Mouse (Mus musculus) embryo, embryonic 10 days (tissue): ENCODE measurements around the gene Mymx.

ENCODE experiments used
- DNase-seq: peaks from one replicate; pipeline ENCODE4 v3.0.0-alpha.2; 2015; ENCODE audit warnings: low spot score

The Mymx gene

GRCm38 (mm10) chr17:45569999-45570398 is 31.9 kb downstream of the Mymx start:
- no peak for DNase-seq

GRCm38 (mm10) chr17:45568990-45569389 is 32.9 kb downstream of the Mymx start:
- no peak for DNase-seq

- DNase-seq, result peak; percentile 62
Observed at GRCm38 (mm10) chr17:45567162-45567601, 34.7 kb downstream of the Mymx start.

GRCm38 (mm10) chr17:45566360-45567161 is 35.3 kb downstream of the Mymx start:
- DNase-seq, result peak; percentile 40

- no peak for DNase-seq
Observed at GRCm38 (mm10) chr17:45566031-45566359, 35.9 kb downstream of the Mymx start.

- DNase-seq, result no peak
Observed at GRCm38 (mm10) chr17:45565103-45565502, 36.8 kb downstream of the Mymx start.

- no peak for DNase-seq
Observed at GRCm38 (mm10) chr17:45564531-45565084, 37.3 kb downstream of the Mymx start.

GRCm38 (mm10) chr17:45563655-45564530 is 38.0 kb downstream of the Mymx start, which contains the start of gene Slc35b2:
TSS of gene Slc35b2 (plus strand) at chr17:45563874.
- DNase-seq, result peak; percentile 93

GRCm38 (mm10) chr17:45563216-45563615 is 38.7 kb downstream of the Mymx start:
- no peak for DNase-seq

GRCm38 (mm10) chr17:45559732-45560525 is 42.0 kb downstream of the Mymx start:
- no peak for DNase-seq

- DNase-seq, result no peak
Observed at GRCm38 (mm10) chr17:45557998-45558862, 43.7 kb downstream of the Mymx start.

GRCm38 (mm10) chr17:45557246-45557824 is 44.6 kb downstream of the Mymx start:
- DNase-seq, result no peak

- DNase-seq, result no peak
Observed at GRCm38 (mm10) chr17:45556514-45557245, 45.2 kb downstream of the Mymx start.

- DNase-seq, result no peak
Observed at GRCm38 (mm10) chr17:45556107-45556489, 45.8 kb downstream of the Mymx start.

- peak; percentile 91 for DNase-seq
Observed at GRCm38 (mm10) chr17:45555452-45556106, 46.3 kb downstream of the Mymx start, which contains the start of gene Nfkbie. TSS of gene Nfkbie (plus strand) at chr17:45555703.

GRCm38 (mm10) chr17:45554420-45554819 is 47.5 kb downstream of the Mymx start:
- no peak for DNase-seq

GRCm38 (mm10) chr17:45553065-45553464 is 48.8 kb downstream of the Mymx start:
- no peak for DNase-seq

GRCm38 (mm10) chr17:45551816-45552451 is 50.0 kb downstream of the Mymx start:
- DNase-seq, result peak; percentile 90
